Mouse (Mus musculus) heart, embryonic 11.5 days (tissue): Measurements from ENCODE around the gene Birc2. TPM values are rescaled to one million over a fixed set of nuclear protein-coding genes. Genes with fewer than 3 reads are reported as not detected.

Source experiments
- ATAC-seq: fragments of 200-750 bp; cut with Nextera tagmentation; replicated peaks from 2 replicates; pipeline ENCODE4 v1.8.0; 2017; ENCODE audit warnings: moderate library complexity; ENCODE audit not compliant: insufficient number of reproducible peaks, low FRiP score, low TSS enrichment
- H3K27ac ChIP-seq: fragments of 300-500 bp; sonication (generic); 2 replicates; pipeline ENCODE4 v1.5.1; 2014; ENCODE audit warnings: mild to moderate bottlenecking, low read depth, low read length
- H3K27me3 ChIP-seq: fragments of 300-500 bp; sonication (generic); 2 replicates; pipeline ENCODE4 v1.6.1; 2014; ENCODE audit warnings: mild to moderate bottlenecking, low read length, mixed read lengths; ENCODE audit not compliant: control insufficient read depth, insufficient read depth
- H3K36me3 ChIP-seq: fragments of 300-500 bp; sonication (generic); 2 replicates; pipeline ENCODE4 v1.6.1; 2014; ENCODE audit warnings: mild to moderate bottlenecking, low read length, moderate library complexity, mixed read lengths; ENCODE audit not compliant: control insufficient read depth, insufficient read depth
- H3K4me1 ChIP-seq: fragments of 300-500 bp; sonication (generic); 2 replicates; pipeline ENCODE4 v1.6.1; 2014; ENCODE audit warnings: low read length; ENCODE audit not compliant: control insufficient read depth, insufficient read depth
- H3K4me2 ChIP-seq: fragments of 300-500 bp; sonication (generic); 2 replicates; pipeline ENCODE4 v1.6.1; 2014; ENCODE audit warnings: mild to moderate bottlenecking, moderate library complexity
- H3K4me3 ChIP-seq: fragments of 300-500 bp; sonication (generic); 2 replicates; pipeline ENCODE4 v1.5.1; 2014; ENCODE audit warnings: low read depth, low read length
- H3K9ac ChIP-seq: fragments of 300-500 bp; sonication (generic); 2 replicates; pipeline ENCODE4 v1.6.1; 2014; ENCODE audit warnings: mild to moderate bottlenecking, low read depth, low read length, moderate library complexity
- H3K9me3 ChIP-seq: fragments of 300-500 bp; sonication (generic); replicated peaks from 2 replicates; pipeline ENCODE4 v1.6.1; 2016; ENCODE audit warnings: low read length; ENCODE audit not compliant: control insufficient read depth
- WGBS: fragments of 180-500 bp; shearing (Covaris S2); extraction: QIAGEN DNeasy Blood & Tissue Kit; methylation state at CpG from one replicate; pipeline ENCODE4 v1.1.7; 2014; ENCODE audit not compliant: insufficient replicate concordance; 5-methylcytosine and 5-hydroxymethylcytosine counted together
- polyA plus RNA-seq: library from polyadenylated mRNA; unstranded; fragments of >200 nt; fragmentation: Nextera tagmentation; extraction: Ambion mirVana; gene quantifications from 2 replicates; pipeline ENCODE4 v1.2.1, GENCODE M21; 2014

Birc2 gene
- 28.1 and 28.7 TPM in 2 replicates for polyA plus RNA-seq

- Histone ChIP-seq H3K36me3 (peaks cover 2% of the 10 kb centered on the region; the same call in 1 of the 2 replicates), H3K4me2 (peak within 1 kb of the TSS; percentile 77), H3K9ac (peak within 1 kb of the TSS; percentile 95), H3K4me1 (no peaks in the 10 kb centered on the region), H3K27ac (peak within 1 kb of the TSS; percentile 99), H3K4me3 (peak within 1 kb of the TSS; percentile 73), H3K27me3 (no peaks in the 10 kb centered on the region), H3K9me3 (no peaks in the 10 kb centered on the region)
- WGBS, result under 1% methylated on average over 68 of the region's 68 CpGs
- peak; percentile 97 for ATAC-seq
These were observed at the start of gene Birc2 for GRCm38 (mm10) chr9:7836905-7837805. Gene Birc2 (minus strand): TSS chr9:7837064.

GRCm38 (mm10) chr9:7884346-7884745, 47.5 kb upstream of the Birc2 start:
- 94% methylated on average over 3 of the region's 3 CpGs for WGBS

GRCm38 (mm10) chr9:7882304-7882865, 45.5 kb upstream of the Birc2 start:
- no peaks in the 10 kb centered on the region; the same call in 1 of the 2 replicates for H3K9me3 ChIP-seq
- no peak overlapping the region for H3K27ac ChIP-seq
- no peak overlapping the region for H3K4me2 ChIP-seq
- H3K27me3 ChIP-seq, result no peaks in the 10 kb centered on the region
- no peaks in the 10 kb centered on the region for H3K4me1 ChIP-seq
- H3K4me3 ChIP-seq, result no peak overlapping the region
- H3K9ac ChIP-seq, result no peak overlapping the region
- no peak for ATAC-seq
- H3K36me3 ChIP-seq, result no peaks in the 10 kb centered on the region
- 93% methylated on average over 1 of the region's 1 CpGs for WGBS

More at GRCm38 (mm10) chr9:7884346-7884745, 47.5 kb upstream of the Birc2 start:
- ATAC-seq, result no peak
- Histone ChIP-seq H3K27ac (no peak overlapping the region), H3K4me3 (no peak overlapping the region), H3K4me1 (no peaks in the 10 kb centered on the region), H3K9ac (no peak overlapping the region), H3K36me3 (no peaks in the 10 kb centered on the region), H3K4me2 (no peak overlapping the region), H3K9me3 (no peaks in the 10 kb centered on the region; the same call in 1 of the 2 replicates), H3K27me3 (no peaks in the 10 kb centered on the region)

- no peak overlapping the region for H3K27ac ChIP-seq
- no peaks in the 10 kb centered on the region for H3K4me1 ChIP-seq
- H3K4me3 ChIP-seq, result no peak overlapping the region
- H3K9ac ChIP-seq, result no peak overlapping the region
- no peaks in the 10 kb centered on the region for H3K36me3 ChIP-seq
- H3K4me2 ChIP-seq, result peak overlapping the region; percentile 73; the same call in 1 of the 2 replicates
- WGBS, result 88% methylated on average over 8 of the region's 8 CpGs
- no peak for ATAC-seq
- no peaks in the 10 kb centered on the region for H3K27me3 ChIP-seq
- no peaks in the 10 kb centered on the region for H3K9me3 ChIP-seq
These were observed 36.8 kb upstream of the Birc2 start for GRCm38 (mm10) chr9:7873511-7874211.

GRCm38 (mm10) chr9:7872775-7873439, 36.0 kb upstream of the Birc2 start, which contains the start of gene Birc3:
Gene Birc3 (minus strand): TSS chr9:7873186.
- H3K27ac ChIP-seq, result peak within 1 kb of the TSS; percentile 57; the same call in 1 of the 2 replicates

GRCm38 (mm10) chr9:7872044-7872774, 35.3 kb upstream of the Birc2 start:
- 0 out of 2 replicates have a peak, but pooled peaks have one; percentile 21 for ATAC-seq
- H3K27ac ChIP-seq, result peak overlapping the region; percentile 57; the same call in 1 of the 2 replicates
- H3K9ac ChIP-seq, result peak overlapping the region; percentile 77
- H3K36me3 ChIP-seq, result no peaks in the 10 kb centered on the region
- peak overlapping the region; percentile 67 for H3K4me3 ChIP-seq
- no peaks in the 10 kb centered on the region for H3K9me3 ChIP-seq
- no peaks in the 10 kb centered on the region for H3K27me3 ChIP-seq
- no peaks in the 10 kb centered on the region for H3K4me1 ChIP-seq
- peak overlapping the region; percentile 73 for H3K4me2 ChIP-seq
- WGBS, result 14% methylated on average over 23 of the region's 23 CpGs

More at GRCm38 (mm10) chr9:7872775-7873439, 36.0 kb upstream of the Birc2 start, which contains the start of gene Birc3:
- no peaks in the 10 kb centered on the region for H3K4me1 ChIP-seq
- H3K4me2 ChIP-seq, result peak within 1 kb of the TSS; percentile 73
- H3K9me3 ChIP-seq, result no peaks in the 10 kb centered on the region
- peak; percentile 89 for ATAC-seq
- H3K27me3 ChIP-seq, result no peaks in the 10 kb centered on the region
- WGBS, result 4% methylated on average over 26 of the region's 26 CpGs
- H3K36me3 ChIP-seq, result no peaks in the 10 kb centered on the region
- H3K4me3 ChIP-seq, result peak within 1 kb of the TSS; percentile 67
- H3K9ac ChIP-seq, result peak within 1 kb of the TSS; percentile 77

- no peak overlapping the region for H3K4me3 ChIP-seq
- no peak overlapping the region for H3K27ac ChIP-seq
These were observed 34.6 kb upstream of the Birc2 start for GRCm38 (mm10) chr9:7871316-7872043.

More at GRCm38 (mm10) chr9:7871316-7872043, 34.6 kb upstream of the Birc2 start:
- no peak overlapping the region for H3K9ac ChIP-seq
- WGBS, result 59% methylated on average over 4 of the region's 4 CpGs
- H3K27me3 ChIP-seq, result no peaks in the 10 kb centered on the region
- no peak for ATAC-seq
- no peaks in the 10 kb centered on the region for H3K4me1 ChIP-seq
- H3K36me3 ChIP-seq, result no peaks in the 10 kb centered on the region
- H3K4me2 ChIP-seq, result peak overlapping the region; percentile 16; the same call in 1 of the 2 replicates
- no peaks in the 10 kb centered on the region for H3K9me3 ChIP-seq
